Mouse (Mus musculus): ENCODE results near the gene Cby3.
A peak's percentile ranks its signal among the peaks of the same experiment; 100 is the strongest.

The Cby3 gene

DNA sequence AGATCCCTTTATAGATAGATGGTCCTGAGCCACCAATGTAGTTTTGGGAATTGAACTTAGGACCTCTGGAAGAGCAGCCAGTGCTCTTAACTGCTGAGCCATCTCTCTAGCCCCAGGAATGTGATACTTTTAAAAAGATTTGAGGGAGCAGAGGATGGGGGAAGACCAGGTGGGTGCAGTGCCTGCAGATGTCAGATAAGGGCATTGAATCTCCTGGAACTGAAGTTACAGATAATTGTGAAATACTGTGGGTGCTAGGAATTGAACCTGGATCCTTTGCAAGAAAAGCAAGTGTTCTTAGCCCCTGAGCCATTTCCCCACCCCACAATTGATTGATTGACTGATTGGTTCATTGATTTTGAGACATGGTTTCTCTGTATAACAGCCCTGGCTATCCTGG, 11.1 kb downstream of the Cby3 start:
- no peak for DNase-seq

DNA sequence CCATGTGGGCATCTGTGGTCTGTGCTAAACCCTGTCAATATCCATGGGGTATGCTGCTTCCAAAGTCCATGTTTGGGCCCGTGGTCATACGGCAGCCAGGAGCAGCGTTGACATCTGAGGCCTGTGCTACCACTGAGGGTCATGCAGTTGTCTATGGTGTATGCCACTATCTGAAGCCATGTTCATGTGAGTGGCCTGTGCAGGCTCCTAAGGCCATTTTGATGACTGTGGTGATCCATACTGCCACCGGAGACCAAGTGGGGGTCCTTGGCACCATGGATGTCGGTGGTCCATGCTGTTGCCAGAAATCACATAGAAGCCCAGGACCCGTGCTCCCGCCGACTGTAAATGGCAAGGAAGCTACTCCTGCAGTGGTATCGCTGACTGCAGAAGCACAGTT, 13.3 kb downstream of the Cby3 start:
- DNase-seq, result no peak

DNA sequence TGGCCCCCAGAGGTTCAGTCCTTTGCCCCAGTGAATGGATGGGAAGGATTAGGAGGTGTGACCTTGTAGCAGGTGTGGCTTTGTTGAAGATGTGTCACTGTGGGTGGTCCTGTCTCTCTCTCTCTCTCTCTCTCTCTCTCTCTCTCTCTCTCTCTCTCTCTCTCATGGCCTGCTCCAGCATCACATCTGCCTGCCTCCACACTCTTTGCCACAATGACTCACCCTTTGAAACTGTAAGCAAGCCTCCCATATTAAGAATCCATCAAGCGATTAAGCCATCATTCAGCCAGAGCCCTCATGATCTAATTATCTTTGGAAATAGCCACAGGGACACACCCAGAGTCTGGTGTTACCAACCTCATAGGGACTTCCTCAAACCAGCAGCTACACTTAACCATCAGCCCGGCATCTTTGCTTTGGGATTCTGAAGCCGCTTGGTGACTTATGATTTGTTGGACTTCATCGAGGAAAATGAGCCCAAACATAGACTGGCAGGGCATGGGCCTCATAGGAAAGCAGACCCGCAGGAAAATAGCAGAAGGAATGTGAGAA, 15.2 kb downstream of the Cby3 start:
- DNase-seq, result no peak

DNA sequence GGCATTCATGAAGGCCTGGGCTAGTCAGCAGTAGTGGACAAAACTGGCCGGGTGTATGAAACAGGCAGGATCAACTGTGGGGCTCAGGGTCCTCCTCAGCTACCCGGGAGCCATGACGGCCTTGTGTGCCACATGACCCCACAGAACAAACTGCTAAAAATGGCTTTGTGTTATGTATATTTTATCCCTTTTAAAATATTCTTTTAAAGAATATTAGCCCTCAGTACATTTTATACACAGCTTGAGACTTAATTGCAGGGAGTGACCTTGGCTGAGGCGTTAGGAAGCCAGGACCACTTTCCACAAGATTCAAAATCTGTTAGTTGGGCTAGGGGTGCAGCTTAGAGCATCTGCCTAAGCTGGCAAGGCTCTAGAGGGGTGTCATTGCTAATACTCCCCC, 16.7 kb downstream of the Cby3 start:
- no peak for DNase-seq

DNA sequence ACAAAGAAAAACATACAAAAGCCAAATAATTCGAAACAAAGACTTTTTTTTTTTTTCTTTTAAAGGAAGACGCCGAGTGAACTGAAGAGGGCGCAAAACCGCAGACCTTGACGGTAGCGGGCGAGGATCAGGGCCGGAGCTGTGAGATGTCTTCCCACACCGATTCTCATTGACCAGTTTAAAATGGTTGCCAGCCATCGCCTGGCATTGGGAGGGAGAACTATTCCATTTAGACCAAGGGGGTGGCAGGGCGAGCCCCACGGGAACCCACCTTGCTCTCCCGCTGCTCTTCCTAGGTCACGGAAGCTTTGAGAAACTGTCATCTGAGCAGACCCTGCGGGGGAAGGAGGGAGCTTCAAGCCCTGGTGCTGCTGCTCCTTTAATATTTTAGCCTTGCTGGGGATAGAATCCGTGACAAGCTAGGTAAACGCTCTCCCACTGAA, 17.2 kb downstream of the Cby3 start:
- DNase-seq, result peak in 1 of 2 experiments; percentile 63

- no peak for DNase-seq
These were observed 17.6 kb downstream of the Cby3 start for GRCm38 (mm10) chr11:50371911-50372310.

- DNase-seq, result no peak
These were observed 18.8 kb downstream of the Cby3 start for GRCm38 (mm10) chr11:50373086-50373485.

DNA sequence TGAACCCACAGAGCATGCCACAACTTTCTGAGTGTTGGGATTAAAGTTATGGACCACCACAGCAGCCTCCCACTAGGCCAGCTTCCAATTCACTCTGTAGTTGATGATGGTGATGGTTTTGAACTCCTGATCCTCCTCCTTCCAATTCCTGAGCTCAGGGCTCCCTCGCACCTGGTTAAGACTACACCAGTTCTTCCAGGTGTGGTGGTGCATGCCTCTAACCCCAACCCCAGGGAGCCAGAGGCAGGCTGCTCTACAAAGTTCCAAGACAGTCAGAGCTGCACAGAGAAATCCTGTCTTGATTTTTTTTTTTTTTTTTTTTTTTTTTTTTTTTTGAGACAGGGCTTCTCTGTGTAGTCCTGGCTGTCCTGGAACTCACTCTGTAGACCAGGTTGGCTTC, 19.4 kb downstream of the Cby3 start:
- no peak for DNase-seq

DNA sequence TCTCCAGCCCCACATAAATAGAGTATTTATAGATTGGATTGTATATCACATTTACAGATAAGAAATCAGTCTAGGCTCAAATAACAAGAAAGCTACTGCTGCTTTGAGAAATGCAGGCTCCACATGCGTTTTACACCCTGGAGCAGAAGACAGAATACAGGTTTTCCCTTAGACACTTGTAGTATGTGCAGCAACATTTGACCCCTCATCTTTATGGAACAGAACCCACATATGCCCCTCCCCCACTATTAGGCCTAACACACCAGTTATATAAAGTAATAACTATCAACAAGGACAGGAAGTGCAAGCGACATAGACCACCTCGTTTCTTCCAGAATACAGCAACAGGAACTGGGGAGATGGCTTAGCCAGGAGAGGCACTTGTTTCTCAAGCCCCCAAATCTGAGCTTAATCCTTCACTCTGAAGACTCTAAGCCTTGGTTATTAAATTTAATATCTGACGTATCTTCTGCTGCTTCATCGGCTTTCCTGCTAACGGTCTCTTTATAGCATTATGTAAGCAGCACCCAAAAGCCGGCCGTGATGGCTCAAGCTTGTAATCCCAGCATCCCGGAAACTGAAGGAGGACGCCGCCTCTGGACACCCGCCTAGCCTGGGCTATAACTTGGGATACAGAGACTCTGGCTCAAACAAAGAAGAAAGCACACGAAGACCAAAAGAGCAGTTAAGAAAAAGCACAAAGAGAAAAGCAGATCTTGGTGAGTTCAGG, 20.2 kb downstream of the Cby3 start:
- no peak for DNase-seq

DNA sequence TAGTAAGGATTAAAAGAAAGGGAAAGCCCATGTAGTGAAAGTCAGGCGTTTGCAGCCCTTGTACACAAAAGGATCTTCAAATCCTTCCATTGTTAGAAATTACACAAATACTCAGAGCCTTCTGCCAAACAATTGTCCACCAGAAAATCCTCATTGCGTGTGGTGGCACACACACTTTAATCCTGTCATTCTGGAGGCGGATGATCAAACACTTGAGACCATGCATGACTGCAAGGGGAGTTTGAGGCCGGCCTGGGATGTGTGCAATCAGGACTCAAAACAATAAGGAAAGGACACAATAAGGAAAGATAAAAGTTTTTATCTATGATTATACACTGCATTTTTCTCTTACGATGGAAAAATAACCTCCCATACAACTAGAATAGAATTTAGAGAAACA, 21.2 kb downstream of the Cby3 start:
- DNase-seq, result no peak

DNA sequence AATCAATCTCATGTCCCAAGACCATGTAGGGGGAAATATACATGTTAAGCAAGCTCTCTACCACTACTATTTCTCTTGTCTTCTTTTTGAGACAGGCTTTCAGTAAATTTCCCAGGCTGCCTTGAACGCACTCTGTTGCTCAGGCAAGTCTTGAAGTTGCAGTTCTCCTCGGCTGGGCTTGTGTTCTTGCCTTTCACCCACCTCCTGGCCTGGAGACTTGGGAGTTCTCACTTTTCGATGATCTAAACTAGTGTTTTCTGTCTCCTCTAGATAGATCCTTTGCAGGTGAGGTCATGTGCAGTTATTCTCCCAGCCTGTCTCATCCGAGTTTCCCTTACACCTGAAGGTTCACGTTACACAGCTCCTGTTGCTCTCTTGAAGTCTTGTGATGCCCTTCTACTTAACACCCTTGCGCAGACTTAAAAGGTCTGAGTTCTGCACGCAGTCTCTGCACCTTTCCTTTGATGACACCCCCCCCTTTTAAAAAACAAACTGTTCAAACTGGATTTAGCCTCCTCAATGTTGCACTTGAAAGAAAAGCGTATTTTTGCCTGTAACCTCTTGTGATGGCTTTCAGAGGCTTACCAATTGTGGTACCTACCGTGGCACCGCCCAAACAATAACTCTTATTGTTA, 22.0 kb downstream of the Cby3 start:
- no peak for DNase-seq

DNA sequence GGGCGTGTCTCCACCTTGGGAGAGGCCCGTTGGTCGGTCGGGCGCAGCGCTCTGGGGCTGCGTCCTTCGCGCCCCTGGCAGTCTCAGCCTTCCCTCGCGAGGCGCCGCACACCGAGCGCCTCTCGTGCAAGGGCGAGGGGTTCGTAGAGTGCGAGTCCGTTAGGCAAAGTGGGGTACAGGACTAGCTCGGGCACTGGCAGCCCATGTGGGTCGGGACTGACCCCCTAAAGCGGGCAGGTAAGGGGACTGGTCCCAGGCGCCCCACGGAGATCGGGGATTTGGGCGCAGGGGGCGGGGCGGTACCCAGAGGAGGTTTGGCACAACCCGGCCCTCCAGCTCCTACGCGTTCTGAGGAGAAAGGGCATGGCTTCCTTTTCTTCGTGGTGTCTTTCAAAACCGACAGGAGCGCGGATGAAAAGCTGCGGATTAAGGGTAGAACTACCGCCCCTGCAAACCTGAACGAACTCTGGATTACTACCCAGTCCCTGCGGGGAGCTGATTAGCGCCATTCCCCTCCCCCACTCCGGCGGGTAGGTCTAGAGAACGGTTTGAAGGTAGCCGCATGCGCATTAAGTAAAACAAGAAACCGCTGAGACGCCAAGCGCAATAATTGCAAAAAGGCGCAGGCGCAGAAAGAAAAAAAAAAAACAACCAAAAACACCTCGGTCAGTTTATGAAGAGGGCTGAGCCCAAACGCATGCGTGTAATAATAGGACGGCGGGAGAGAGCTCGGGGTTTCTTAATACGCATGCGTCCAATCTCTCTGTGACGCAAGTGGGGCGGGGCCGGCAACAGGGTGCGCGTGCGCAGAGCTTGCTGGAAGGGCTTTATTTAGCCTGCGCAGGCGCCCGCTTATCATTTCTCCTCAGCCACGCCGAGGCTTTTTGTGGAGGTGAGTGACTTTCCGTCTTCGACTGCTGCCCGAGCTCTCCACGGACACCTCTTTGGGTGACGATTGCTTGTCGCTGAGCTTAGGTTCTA, 22.9 kb downstream of the Cby3 start, which contains the start of gene Hnrnph1:
TSS of gene Hnrnph1 (plus strand) at position 80 of the 981 bp plus-strand sequence.
- peak; percentile 98 for DNase-seq

GRCm38 (mm10) chr11:50377892-50378684, 23.8 kb downstream of the Cby3 start:
- peak; percentile 80 to 84 for DNase-seq

- DNase-seq, result no peak
These were observed 24.9 kb downstream of the Cby3 start for GRCm38 (mm10) chr11:50379023-50379752.

DNA sequence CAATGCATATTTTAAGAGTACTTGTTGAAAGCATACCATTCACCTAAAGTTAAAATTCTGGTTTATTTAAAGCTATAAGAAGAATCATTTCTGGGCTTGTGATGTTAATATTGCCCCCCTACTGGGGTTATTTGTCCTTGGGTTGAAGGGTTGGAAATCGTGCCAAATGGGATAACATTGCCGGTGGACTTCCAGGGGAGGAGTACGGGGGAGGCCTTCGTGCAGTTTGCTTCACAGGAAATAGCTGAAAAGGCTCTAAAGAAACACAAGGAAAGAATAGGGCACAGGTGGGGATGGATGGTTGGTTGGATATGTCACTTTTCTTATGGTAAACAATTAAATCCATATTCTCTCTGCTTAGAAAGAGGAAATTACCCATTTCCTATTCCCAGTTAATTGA, 27.0 kb downstream of the Cby3 start:
- no peak for DNase-seq

GRCm38 (mm10) chr11:50387167-50387679, 33.0 kb downstream of the Cby3 start:
- DNase-seq, result no peak

GRCm38 (mm10) chr11:50387697-50388096, 33.4 kb downstream of the Cby3 start:
- DNase-seq, result no peak

DNA sequence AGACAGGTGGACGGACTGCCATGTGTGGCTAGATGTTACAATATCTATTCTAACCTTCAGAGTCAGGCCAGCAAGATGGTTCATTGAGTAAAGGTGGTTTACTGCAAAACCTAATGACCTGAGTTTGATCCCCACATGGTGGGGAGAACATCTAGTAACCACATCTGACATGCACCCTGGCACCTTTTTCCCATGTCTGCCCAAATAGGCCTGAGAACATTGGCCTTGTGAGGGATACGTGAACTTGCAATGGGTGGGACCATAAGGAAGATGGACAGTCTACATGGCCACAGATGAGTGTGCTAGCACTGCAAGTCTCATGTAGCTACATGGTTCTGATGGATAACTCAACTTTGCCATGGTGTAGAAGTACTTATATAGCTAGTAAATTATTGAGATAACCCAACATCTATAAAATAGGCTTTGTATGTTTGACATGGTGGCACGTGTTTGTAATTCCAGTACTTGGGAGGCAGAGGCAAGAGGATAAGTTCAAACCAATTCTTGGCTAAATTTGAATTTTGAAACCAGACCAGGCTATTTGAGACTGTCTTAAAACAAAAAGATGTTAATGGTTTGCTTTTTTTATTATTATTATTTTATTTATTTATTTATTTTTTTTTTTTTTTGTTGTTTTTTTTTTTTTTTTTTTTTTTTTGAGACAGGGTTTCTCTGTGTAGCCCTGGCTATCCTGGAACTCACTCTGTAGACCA, 34.1 kb downstream of the Cby3 start:
- no peak for DNase-seq

GRCm38 (mm10) chr11:50389011-50389410, 34.7 kb downstream of the Cby3 start:
- no peak for DNase-seq

GRCm38 (mm10) chr11:50389616-50390015, 35.4 kb downstream of the Cby3 start:
- DNase-seq, result no peak
